Mouse (Mus musculus): ENCODE data around the gene Arvcf.

DNA sequence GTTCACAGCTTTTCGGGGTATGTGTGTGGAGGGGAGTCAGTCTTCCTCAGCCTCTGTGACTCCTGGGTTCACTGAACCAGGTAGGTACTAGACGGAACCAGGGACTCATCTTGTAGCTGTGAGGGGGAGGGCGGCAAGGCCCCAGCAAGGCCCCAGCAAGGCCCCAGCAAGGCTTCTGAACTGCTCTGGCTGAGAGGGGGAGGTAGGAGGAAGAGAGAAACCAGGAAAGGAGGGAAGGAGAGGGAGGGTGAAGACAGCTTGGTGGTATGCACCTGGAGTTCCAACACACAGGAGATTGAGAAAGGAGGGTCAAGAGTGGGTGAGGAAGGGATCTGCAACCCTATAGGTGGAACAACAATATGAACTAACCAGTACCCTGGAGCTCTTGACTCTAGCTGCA is 68.9 kb downstream of the Arvcf start:
- TF ChIP-seq CTCF (IDR thresholded peaks at IDR 0.05; ENCODE audit: low read depth) (no peak), EP300 (IDR thresholded peaks at IDR 0.05; ENCODE audit: low read depth) (no peak)

All from liver, postnatal 0 days (tissue).